Mouse (Mus musculus) liver, adult 2 months (tissue): ENCODE results near the gene Lpgat1.

ENCODE experiments used
- CTCF ChIP-seq: fragments of 200-500 bp; IDR thresholded peaks from 2 replicates; pipeline ENCODE4 v1.5.1; 2011; ENCODE audit warnings: low read depth, low read length, control low read depth
- POLR2A ChIP-seq: fragments of 200-500 bp; IDR thresholded peaks from 2 replicates; pipeline ENCODE4 v1.6.1; 2011; ENCODE audit warnings: low read length, control low read depth; ENCODE audit not compliant: insufficient read depth; ENCODE audit errors: extremely low read depth

GRCm38 (mm10) chr1:191802820-191803655 is 85.4 kb downstream of the Lpgat1 start:
- no peak for TF ChIP-seq CTCF
- no peak for TF ChIP-seq POLR2A
